Mouse (Mus musculus) urinary bladder, adult 2 months (tissue): ENCODE results near the gene Tmem151b. TPM values are rescaled to one million over a fixed set of nuclear protein-coding genes. Genes with fewer than 3 reads are reported as not detected.

Experiments used
- DNase-seq: peaks from one replicate; pipeline ENCODE4 v3.0.0; 2022; ENCODE audit warnings: low spot score
- polyA plus RNA-seq: library from polyadenylated mRNA; depleted of rRNA; stranded (reverse); fragments of >200 nt; gene quantifications from 2 replicates; pipeline ENCODE4 v1.2.3, GENCODE M21; 2012

The Tmem151b gene
- polyA plus RNA-seq, 1 experiment = 0.51 TPM

DNA sequence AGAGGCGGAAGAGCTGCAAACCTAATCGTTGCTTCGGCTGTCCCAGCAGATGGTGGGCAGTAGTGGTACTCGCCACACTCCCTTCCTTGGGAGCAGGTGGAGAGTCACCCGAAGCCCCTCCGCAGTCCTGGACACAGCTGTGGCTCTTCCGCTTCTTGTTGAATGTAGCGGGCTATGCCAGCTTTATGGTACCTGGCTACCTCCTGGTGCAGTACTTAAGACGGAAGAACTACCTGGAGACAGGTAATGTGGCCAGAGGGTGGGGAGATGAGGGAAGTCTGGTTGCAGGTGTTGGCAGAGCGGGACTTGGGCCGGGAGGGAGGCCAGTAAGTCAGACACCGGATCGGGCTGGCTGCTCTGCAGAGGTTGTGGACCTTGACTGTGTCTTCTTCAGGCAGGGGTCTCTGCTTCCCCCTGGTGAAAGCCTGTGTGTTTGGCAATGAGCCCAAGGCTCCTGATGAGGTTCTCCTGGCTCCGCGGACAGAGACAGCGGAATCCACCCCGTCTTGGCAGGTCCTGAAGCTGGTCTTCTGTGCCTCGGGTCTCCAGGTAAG lies 15.1 kb upstream of the Tmem151b start:
- DNase-seq = no peak

DNA sequence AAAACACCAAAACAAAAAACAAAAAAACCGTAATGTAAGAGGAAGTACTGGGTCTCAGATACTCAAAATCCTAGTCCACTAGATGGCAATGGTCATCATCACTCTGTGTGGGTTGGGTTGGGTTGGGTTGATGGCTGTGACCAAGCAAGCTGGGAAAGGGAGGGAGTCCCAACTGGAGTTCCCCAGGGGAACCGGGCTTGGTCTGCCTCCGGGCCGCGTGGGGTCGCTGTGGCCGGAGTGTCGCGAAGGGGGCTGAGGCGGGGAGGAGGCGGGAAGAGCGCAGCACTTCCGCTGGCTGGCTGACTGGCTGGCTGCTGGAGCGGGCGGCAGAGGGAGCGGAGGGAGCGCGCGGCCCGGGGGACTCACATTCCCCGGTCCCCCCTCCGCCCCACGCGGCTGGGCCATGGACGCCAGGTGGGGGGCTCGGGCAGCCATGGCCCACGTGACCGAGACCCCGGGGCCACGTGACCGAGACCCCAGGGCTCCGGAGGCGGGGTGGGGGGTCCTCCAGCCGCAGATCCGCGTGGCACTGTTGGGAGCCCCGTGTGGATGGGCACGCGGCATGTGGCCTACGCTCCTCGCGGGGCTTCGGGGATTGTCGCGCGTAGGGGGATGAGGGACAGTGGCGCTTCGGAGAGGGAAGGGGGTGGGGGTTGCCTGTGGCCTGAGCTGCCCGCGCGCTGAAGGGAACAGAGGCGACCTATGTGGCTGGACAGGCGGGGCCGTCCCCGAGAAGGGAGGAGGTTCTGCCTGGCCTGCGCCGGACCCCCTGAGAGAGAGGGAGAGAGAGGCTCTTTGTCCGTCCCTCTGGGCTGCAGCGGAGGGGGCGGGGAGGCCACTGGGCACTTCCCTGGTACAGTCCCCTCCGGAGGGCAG lies 14.4 kb upstream of the Tmem151b start, which contains the start of gene Slc35b2:
Gene Slc35b2, plus strand, starts transcription at position 220 of the 876 bp plus-strand sequence.
- peak; percentile 91 for DNase-seq

DNA sequence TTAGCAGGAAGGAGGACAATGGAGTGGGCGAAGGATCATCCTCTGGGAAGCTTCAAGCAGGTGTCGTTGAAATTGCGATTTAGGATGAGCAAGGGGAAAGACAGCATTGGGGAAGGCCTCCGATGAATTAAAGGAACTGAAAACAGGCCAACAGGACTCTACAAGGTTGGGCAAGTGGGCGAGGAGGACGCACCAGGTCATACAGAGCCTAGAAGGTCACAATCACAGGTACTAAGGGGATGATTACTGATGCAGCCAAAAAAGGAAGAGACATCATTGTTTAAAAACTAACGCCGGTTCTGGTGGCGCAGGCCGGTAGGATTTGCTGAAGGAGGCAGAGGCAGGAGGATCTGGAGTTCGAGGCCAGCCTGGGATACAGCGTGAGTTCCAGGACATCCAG lies 13.7 kb upstream of the Tmem151b start:
- DNase-seq = no peak

DNA sequence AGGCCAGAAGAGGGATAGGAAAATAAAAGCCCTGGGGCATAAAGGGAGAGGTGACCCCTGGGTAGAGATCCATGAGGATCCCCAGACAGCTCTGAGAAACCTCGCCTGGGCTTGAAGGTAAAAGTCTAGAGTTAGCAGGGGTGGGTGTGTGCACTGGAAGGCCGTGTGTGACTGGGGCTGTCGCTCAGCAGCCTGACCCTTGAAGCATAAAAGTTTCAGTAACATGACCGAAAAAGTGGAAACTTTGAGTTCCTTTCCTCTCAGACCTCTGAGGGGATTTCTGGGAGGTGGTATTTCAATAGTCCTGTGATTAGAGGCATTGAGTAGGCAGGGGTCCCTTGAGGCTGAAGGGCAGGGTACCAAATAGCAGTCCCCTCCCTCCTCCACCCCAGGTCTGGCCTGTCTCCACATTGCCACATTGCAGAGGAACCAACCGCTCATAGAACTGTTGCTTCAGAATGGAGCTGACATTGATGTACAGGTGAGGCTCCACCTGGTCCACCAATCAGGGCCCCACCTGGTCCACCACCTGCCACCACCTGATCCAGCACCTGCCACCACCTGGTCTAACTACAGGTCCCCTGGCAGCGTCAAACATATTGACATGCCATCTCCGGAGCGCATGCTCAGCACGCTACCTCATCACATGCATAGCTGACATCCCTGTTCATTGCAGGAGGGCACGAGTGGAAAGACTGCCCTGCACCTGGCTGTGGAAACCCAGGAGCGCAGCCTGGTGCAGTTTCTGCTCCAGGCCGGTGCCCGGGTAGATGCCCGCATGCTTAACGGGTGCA lies 10.5 kb upstream of the Tmem151b start:
- no peak for DNase-seq

DNA sequence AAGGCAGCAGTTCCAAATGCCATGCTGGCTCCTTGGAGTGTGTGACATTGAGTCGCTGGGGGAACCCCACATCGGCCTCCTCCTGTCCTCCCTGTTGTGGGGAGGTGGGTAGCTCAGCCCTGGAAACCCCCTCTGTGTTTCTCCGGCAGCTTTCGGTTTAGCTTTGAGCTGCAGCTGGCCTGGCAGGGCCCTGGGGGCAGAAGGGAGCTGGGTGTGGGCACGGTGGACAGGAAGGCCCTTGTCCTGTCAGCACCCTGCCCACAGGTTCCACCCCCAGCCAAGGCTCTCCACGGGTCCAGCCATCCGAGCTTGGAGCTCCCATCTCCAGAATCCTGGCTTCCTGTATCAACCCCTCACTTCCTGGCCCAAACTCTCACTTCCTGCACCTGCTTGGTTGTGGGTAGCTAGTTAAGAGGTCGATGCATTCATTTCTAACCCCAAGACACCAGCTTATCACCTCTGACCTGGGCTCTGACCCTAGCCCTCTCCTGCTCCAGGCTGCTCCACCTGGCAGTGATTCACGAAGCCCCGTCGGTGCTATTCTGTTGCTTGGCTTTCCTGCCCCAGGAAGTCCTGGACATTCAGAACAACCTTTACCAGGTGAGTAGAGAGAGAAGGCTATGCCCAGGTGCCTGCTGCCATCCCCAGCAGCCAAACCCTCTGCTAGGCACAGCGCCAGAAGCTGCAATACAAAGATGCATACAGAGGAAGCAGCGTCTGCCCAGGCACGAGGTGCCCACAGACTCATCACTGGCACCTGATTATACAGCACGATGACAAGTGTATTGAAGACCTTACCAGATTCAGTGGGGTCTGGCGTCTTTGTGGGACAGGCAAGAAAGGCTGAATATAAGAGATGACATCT lies 8.8 kb upstream of the Tmem151b start:
- DNase-seq = no peak

DNA sequence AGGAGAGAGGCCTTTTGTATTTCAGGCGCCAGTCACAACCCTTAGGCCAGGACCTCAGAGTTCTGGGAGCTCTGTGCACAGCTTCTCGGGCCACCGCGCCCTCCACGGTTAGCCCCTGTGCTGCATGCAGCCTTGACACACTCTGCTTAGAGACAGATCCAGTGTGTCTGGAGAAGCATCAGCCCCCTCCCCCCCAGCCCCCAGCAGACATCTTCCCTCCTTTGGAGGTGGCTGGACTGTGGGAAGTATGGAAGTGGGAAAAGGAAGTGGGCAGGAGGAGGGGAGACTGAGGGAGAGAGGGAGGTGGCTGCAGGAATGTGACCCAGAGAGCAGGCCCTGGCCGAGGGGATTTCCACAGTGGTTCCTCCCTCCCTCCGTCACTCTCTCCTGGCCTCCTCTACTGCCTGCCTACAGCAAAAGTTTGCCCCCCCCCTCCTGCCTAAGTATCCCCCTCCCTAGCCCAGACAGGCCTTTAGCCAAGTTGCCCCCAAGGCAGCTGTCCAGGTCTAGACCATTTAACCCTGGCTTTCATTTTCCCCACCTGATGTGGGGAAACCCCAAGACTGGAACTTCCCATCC lies 7.9 kb upstream of the Tmem151b start:
- no peak for DNase-seq

DNA sequence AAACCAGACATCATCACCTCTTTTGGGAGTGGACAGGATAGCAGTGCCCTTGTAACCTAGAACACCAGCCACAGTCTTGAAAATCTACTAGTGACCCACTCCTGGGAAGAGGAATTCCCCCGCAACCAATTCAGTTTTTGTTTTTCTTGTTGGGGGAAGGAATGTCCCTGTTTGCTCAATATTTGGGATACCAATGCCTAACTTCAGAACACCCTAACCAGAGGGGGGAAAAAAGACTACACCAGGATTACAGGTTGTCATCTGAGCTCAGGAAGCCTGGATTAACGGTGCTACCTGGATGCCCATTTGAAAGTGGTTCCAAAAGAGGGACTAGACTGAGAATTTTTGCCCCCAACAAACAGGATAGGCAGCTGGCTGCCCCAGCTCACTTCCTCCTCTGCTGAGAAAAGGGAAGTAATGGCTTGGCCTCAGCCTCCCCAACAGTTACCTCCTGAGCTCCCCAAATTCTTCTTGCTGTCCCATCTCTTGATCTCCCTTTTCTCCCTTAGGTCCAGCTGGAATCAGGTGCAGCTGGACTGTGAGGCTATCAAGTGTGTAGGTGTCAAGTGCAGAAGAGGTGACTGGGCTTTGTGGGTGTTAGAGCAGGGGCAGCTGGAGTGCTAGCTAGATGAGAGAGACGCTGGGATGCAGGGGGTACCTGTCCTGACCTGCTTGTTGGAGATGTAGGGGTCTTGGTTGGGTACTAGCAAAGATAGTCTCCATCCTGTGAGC lies 7.2 kb upstream of the Tmem151b start:
- DNase-seq = no peak

DNA sequence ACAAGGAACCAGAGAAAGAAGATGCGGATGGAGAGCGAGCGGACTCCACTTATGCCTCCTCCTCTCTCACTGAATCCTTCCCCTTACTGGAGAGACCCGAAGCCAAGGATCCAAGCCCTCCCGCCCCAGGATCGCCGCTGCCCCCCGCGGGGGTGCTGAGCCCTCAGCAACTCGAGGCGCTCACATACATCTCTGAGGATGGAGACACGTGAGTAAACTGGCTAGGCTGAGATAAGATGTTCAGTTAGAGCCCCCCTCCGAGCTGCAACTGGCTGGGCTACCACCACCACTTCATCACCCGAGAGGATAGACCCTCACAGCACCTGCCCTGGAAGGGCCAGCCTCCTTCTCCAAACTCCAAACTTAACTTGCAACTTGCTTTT lies 6.6 kb upstream of the Tmem151b start:
- DNase-seq = no peak

DNA sequence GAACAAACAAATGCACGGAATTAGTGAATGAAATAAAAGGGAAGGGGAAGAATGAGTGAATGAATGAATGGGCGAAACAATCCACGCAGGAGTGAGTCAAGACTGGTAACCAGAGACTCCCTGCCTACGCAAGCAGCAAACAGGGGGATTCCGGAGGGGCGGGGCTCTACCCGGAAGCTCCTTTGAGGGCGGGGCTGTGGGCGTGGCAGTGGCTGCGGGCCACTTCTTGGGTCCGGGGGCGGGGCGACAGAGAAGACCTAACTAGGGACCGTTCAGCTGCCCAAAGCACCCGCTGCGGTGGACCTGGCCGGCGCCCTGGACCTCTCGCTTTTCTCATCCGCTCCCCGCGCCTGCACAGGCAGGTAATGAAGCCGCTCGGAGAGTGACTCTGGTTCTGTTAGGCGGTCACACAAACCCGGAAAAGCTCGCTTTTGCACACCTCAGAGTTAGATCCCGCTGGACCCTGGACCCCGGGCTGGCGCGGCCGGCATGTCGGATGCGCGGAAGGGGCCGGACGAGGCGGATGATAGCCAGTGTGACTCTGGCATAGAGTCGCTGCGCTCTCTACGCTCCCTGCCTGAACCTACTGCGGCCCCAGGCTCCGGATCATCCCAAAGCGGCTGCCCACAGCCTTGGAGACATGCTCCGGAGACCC lies 6.1 kb upstream of the Tmem151b start, which contains the start of gene Nfkbie:
Gene Nfkbie, plus strand, starts transcription at position 252 of the 655 bp plus-strand sequence.
- peak; percentile 84 for DNase-seq

DNA sequence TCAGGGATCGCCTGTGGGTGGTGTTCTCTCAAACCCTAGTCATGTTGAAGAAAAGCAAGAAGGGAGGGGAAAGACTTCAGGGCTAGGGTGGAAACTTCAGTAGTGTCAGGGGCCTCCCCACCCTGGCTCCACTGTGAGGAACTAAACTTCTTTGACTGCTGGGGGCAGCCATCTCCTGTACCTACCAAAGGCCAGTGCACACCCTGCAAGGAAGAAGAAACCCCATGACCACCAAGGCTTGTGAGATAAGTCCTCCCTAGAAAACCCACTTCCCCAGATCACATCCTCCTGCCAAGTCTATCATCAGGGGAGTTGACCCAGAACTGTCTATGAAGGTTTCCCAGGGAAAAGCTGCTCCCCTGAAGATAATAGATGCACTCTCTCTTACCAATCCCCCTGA lies 4.9 kb upstream of the Tmem151b start:
- DNase-seq = no peak

DNA sequence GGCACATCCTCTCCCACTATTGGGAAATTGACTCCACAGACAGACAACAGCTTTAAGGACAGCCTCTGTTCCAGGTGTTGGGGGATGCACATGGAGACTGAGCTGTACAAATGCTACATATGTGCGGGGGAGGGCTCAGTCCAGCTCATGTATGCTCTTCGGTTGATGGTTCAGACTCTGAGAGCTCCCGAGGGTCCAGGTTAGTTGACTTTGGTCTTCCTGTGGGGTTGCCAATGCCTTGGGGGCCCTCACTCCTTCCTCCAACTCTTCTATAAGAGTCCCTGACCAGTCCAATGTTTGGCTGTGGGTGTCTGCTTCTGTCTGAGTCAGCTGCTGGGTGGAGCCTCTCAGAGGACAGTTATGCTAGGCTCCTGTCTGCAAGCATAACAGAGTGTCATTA lies 3.6 kb upstream of the Tmem151b start:
- no peak for DNase-seq

DNA sequence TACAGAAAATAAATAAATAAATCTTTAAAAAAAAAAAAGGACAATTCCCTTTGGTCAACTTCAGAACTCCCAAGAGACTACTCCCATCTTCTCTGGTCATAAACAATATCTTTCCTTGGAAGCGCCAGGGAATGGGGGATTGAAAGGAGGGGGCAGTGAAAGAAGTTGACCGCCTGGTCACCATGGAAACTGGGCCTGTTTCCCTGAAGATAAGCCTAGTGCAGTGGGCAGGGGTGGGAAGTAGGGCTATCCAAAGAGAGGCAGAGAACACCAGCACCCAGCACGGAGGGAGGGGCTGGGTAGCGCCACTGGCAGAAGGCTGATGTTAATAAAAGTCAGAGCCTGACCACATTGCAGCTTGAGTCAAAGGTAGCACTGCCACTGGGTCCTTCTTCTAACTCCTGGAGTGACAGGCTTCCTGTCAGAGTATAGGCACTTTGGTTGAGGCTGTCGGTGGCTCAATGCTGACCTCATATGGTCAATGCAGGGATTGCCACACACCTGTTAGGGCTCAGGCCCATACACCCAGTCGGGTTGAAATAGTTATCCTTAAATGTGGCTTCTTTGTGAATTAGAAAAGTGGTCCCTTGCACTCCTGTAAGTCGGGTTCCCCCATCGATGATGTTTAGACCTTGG lies 2.5 kb upstream of the Tmem151b start:
- DNase-seq = no peak

DNA sequence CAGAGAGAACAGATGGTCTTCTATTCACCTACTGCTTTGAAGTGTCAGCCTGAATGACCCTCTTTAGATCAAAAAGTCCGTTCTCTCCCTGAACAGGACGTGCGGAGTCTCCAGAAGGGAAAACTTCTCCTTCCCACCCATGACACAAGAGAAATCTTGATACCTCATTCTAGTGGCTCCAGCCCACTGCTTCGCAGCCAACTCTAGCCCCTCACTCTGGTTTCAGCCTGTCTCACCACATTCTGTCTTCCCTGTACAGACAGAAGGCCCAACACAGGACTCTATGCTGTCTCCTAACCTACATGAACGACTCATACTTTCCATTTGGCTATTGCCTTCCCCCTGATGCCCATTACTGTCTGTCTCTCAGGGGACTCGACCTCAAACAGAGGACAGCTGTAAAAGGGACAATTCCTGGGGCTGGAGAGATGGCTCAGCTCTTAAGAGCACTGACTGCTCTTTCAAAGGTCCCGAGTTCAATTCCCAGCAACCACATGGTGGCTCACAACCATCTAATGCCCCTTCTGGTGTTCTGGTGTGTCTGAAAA lies 1.8 kb upstream of the Tmem151b start:
- no peak for DNase-seq

DNA sequence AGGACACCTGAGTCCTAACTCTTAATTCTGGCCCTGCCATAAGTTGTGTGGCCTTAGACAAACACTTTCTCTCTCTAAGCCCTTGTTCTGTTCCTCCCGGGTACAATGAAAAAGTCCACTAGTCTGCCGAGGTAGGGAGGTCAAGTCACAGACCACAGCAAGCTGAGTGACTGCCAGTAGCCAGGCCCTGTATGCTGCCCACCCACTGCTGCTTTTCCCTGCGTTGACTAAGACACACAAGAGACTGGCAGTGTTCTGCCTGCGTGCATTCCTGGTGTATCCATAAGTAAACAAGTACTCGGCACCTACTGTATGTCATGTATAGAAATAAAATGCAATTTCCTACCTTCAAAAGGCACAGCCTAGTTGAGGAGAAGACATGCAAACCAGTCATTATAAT lies 776 bp upstream of the Tmem151b start:
- no peak for DNase-seq

DNA sequence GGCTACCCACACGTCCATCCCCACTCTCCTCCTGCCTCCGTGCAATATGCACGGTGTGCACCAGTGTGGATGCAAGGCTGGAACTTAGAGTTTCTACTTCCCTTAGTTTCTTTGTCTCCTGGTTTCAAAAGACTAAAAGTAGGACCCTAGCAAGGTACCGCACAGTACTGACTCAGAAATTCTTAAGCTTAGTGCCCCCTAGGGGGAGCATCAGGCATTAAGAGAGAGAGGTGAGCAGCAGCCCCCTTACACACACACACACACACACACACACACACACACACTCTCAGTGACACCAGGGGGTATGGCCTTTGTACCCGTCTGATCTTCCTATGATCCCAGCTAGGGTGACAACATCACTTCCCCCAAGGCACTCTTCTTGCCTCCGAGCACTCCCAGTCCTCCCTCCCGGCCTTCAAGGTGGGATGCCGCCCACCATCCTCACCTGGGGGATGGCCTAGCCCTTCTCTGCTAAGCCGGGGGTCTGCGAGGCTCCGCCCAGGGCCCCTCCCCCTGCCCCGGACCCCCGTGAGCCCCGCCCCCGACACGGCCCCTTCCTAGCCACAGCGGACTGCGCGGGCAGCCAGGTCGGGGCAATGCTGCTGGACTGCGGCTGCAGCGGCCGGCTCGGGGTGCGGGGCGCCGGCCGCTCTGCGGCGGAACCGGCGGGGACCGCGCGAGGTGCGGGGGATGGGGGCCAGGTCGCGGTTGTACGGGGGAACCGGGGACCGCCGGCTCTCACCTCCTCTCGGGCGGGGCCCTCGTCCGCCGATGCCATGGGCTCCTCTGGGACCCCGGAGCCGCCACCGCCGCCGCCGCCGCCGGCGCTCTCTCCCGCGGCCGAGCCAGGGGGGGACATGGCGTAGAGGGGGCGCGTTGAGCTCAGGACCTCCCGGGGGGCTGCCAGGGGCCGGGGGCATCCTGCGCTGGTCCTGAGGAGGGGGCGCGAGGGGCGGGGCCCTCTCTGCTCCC lies 650 bp downstream of the Tmem151b start:
- DNase-seq = no peak

DNA sequence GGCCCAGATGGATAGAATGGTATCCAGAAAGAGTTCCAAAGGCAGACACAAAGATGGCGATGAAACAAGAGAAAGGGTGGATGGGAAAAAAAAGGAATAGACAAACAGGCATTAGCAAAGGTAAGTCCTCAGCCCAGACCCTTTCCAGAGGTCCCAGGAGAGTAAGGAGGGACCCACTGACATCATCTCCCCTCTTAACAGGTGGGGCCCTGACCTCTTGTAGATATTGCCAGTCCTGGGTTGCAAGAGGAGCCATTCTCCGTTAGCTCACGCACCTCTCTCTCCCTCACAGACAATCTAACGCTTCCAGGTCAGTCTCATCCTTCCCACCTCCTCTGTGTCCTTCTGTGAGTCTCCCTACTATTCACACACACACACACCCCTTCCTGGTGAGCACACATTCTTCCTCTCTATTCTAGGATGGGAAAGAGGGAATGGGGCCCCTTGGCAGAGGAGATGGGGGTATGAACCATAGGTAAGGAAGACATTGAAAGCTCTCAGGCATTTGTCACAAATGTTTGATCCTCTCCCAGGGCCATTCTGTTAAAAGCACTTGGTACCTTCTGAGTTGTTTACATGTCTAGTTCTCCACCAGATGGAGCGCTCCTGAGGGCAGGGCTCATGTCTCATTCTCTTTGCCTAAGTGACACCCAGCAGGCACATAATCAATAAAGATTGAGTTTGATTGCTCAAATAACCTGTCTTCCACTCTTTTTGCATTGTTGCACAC lies 1.9 kb downstream of the Tmem151b start:
- DNase-seq = no peak

DNA sequence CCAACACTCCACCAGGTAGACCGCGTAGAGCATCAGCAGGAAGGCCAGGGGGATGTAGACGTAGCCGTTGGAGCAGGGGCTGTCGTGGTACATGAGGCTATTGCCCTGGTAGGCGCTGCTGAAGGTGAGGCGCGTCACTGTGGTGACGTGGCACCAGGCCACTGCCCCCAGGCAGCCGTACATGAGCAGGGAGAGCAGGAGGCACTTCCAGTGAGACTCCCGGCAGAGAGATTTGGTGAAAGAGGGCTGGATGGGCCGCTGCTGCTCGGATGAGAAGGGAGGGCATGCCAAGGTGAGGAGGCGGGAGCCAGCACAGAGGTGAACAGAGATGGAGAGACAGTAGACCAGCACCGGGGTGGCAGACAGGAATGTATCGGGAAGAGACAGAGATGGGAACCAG lies 2.5 kb downstream of the Tmem151b start:
- DNase-seq = no peak
